Comparison of ENCODE assay signal across 12 mouse cellular contexts in genomic region chr11:21010867-21011266, GRCm38 (mm10).
DNase-seq lines count a peak whose midpoint lies in the region; ATAC-seq lines count a peak whose summit lies in the region.
"Had no signal": no experiment of that assay in that cellular context is flagged by ENCODE, and none has a peak within 500 bp of the region (broad histone marks: within the 10 kb centered on the region; RNA-seq: fewer than 3 reads in every experiment).

No protein-coding gene starts in this region.

- H3K4me2 ChIP-seq in kidney, embryonic 16.5 days (replicated peaks; ENCODE audit: low read depth, low read length) = no peak overlapping the region
- no peak overlapping the region for H3K4me2 ChIP-seq in kidney, embryonic 14.5 days (replicated peaks; ENCODE audit: low read depth, low read length)
- no peak overlapping the region for H3K4me2 ChIP-seq in midbrain, embryonic 15.5 days
- H3K4me2 ChIP-seq: heart, embryonic 11.5 days; limb, embryonic 12.5 days had no signal

- no peaks in the 10 kb centered on the region for H3K36me3 ChIP-seq in kidney, embryonic 16.5 days (ENCODE audit: insufficient read depth, low read length)
- no peaks in the 10 kb centered on the region for H3K36me3 ChIP-seq in kidney, embryonic 14.5 days (ENCODE audit: control insufficient read depth, insufficient read depth, low read length)
- no peaks in the 10 kb centered on the region for H3K36me3 ChIP-seq in hindbrain, embryonic 10.5 days
- no peaks in the 10 kb centered on the region for H3K36me3 ChIP-seq in midbrain, embryonic 15.5 days (replicated peaks)
- H3K36me3 ChIP-seq: limb, embryonic 12.5 days had no signal

- H3K9ac ChIP-seq in kidney, embryonic 16.5 days (replicated peaks; ENCODE audit: low read length) = no peak overlapping the region
- H3K9ac ChIP-seq in kidney, embryonic 14.5 days (ENCODE audit: low read depth, low read length) = no peak overlapping the region
- H3K9ac ChIP-seq in midbrain, embryonic 15.5 days = no peak overlapping the region
- H3K9ac ChIP-seq: limb, embryonic 12.5 days had no signal

- ATAC-seq in kidney, embryonic 16.5 days (ENCODE audit: low FRiP score, low TSS enrichment) = peak; percentile 39; the same call in 1 of the 2 replicates
- no peak for ATAC-seq in kidney, embryonic 14.5 days (ENCODE audit: low FRiP score, low TSS enrichment)
- 0 out of 2 replicates have a peak, but pooled peaks have one; percentile 45 for ATAC-seq in midbrain, embryonic 15.5 days (replicated peaks)
- no peak for ATAC-seq in CD4-positive, CD25-positive, alpha-beta regulatory T cell, adult 4 months

- no peaks in the 10 kb centered on the region for H3K27me3 ChIP-seq in kidney, embryonic 16.5 days (ENCODE audit: insufficient read depth, low read length)
- no peaks in the 10 kb centered on the region for H3K27me3 ChIP-seq in kidney, embryonic 14.5 days (ENCODE audit: control insufficient read depth, insufficient read depth, low read length)
- H3K27me3 ChIP-seq in hindbrain, embryonic 10.5 days (ENCODE audit: insufficient read depth, poor library complexity, severe bottlenecking) = peaks cover 7% of the 10 kb centered on the region; the same call in 1 of the 2 replicates
- no peaks in the 10 kb centered on the region for H3K27me3 ChIP-seq in midbrain, embryonic 15.5 days (replicated peaks)
- H3K27me3 ChIP-seq: limb, embryonic 12.5 days had no signal

- H3K27ac ChIP-seq in kidney, embryonic 16.5 days (ENCODE audit: low read length) = no peak overlapping the region
- no peak overlapping the region for H3K27ac ChIP-seq in kidney, embryonic 14.5 days (ENCODE audit: low read depth, low read length)
- peak overlapping the region; percentile 83 for H3K27ac ChIP-seq in hindbrain, embryonic 10.5 days
- no peak overlapping the region for H3K27ac ChIP-seq in midbrain, embryonic 15.5 days
- H3K27ac ChIP-seq: limb, embryonic 12.5 days had no signal

- H3K9me3 ChIP-seq in kidney, embryonic 16.5 days (ENCODE audit: low read length) = no peaks in the 10 kb centered on the region
- no peaks in the 10 kb centered on the region for H3K9me3 ChIP-seq in kidney, embryonic 14.5 days (ENCODE audit: control insufficient read depth, low read length)
- no peaks in the 10 kb centered on the region for H3K9me3 ChIP-seq in hindbrain, embryonic 10.5 days
- H3K9me3 ChIP-seq in midbrain, embryonic 15.5 days = no peaks in the 10 kb centered on the region
- H3K9me3 ChIP-seq: limb, embryonic 12.5 days had no signal

- H3K4me1 ChIP-seq in kidney, embryonic 16.5 days (ENCODE audit: insufficient read depth, low read length) = peaks cover 5% of the 10 kb centered on the region; the same call in 1 of the 2 replicates
- 0 out of 2 replicates have a peak, but pooled peaks cover 7% of the 10 kb centered on the region for H3K4me1 ChIP-seq in kidney, embryonic 14.5 days (ENCODE audit: control insufficient read depth, insufficient read depth, low read length)
- peaks cover 33% of the 10 kb centered on the region for H3K4me1 ChIP-seq in hindbrain, embryonic 10.5 days (replicated peaks)
- 0 out of 2 replicates have a peak, but pooled peaks cover 4% of the 10 kb centered on the region for H3K4me1 ChIP-seq in midbrain, embryonic 15.5 days
- H3K4me1 ChIP-seq: limb, embryonic 12.5 days had no signal

- no peak overlapping the region for H3K4me3 ChIP-seq in kidney, embryonic 16.5 days (ENCODE audit: low read length)
- no peak overlapping the region for H3K4me3 ChIP-seq in kidney, embryonic 14.5 days (ENCODE audit: low read length)
- H3K4me3 ChIP-seq in hindbrain, embryonic 10.5 days = no peak overlapping the region
- no peak overlapping the region for H3K4me3 ChIP-seq in midbrain, embryonic 15.5 days
- H3K4me3 ChIP-seq: erythroblast, embryonic 14.5 days; limb, embryonic 12.5 days had no signal

- WGBS in kidney, embryonic 16.5 days = 52% methylated on average over 7 of the region's 7 CpGs
- 46% methylated on average over 7 of the region's 7 CpGs for WGBS in kidney, embryonic 14.5 days
- 21% methylated on average over 7 of the region's 7 CpGs for WGBS in hindbrain, embryonic 10.5 days
- 6% methylated on average over 7 of the region's 7 CpGs for WGBS in midbrain, embryonic 15.5 days

- DNase-seq in embryo, embryonic 10.5 days (ENCODE audit: low spot score) = peak; percentile 58
- DNase-seq in hindbrain, embryonic 10.5 days (ENCODE audit: low spot score) = peak; percentile 70
- no peak for DNase-seq in thymus, adult 18-20 months
- DNase-seq in adrenal gland, postnatal 10 days = no peak
- DNase-seq: lung, postnatal 36 days had no signal

Comparison
In these comparisons a context has a peak if more than half of its experiments do, and no peak if none do; other contexts are left out.
1. ATAC-seq: peak in kidney, embryonic 16.5 days (single experiment) and midbrain, embryonic 15.5 days (single experiment); none in kidney, embryonic 14.5 days (single experiment) and CD4-positive, CD25-positive, alpha-beta regulatory T cell, adult 4 months (single experiment).
2. DNase-seq: peak in embryo, embryonic 10.5 days (single experiment) and hindbrain, embryonic 10.5 days (single experiment); none in thymus, adult 18-20 months (0 of 2) and adrenal gland, postnatal 10 days (single experiment).